Mouse (Mus musculus) C2C12 (cell line): ENCODE data around the gene Soat1. TPM values are rescaled to one million over a fixed set of nuclear protein-coding genes. Genes with fewer than 3 reads are reported as not detected.

Source experiments
- H3K27me3 ChIP-seq: one replicate; pipeline ENCODE4 v1.6.1; 2011; ENCODE audit not compliant: control insufficient read depth, insufficient read depth, insufficient read length
- H3K36me3 ChIP-seq: one replicate; pipeline ENCODE4 v1.6.1; 2011; ENCODE audit not compliant: control insufficient read depth, insufficient read depth
- H3K4me3 ChIP-seq: one replicate; pipeline ENCODE4 v1.5.1; 2011; ENCODE audit warnings: mild to moderate bottlenecking, control low read depth; ENCODE audit not compliant: poor library complexity, insufficient read depth, severe bottlenecking
- H3K79me2 ChIP-seq: one replicate; pipeline ENCODE4 v1.6.1; 2011; ENCODE audit not compliant: control insufficient read depth, insufficient read depth
- H3K79me3 ChIP-seq: one replicate; pipeline ENCODE4 v1.6.1; 2011; ENCODE audit warnings: low read depth, control low read depth
- H3ac ChIP-seq: one replicate; pipeline ENCODE3; 2011; ENCODE audit warnings: low read depth; ENCODE audit not compliant: control insufficient read depth, insufficient read length
- CEBPB ChIP-seq: IDR thresholded peaks from one replicate; pipeline ENCODE4 v1.6.1; 2011; ENCODE audit warnings: low read depth, mild to moderate bottlenecking, control low read depth, moderate library complexity
- CTCF ChIP-seq: IDR thresholded peaks from one replicate; pipeline ENCODE4 v1.5.1; 2011; ENCODE audit not compliant: control insufficient read depth, insufficient read depth, insufficient read length
- FOSL1 ChIP-seq: IDR thresholded peaks from one replicate; pipeline ENCODE4 v1.8.0; 2011; ENCODE audit warnings: mild to moderate bottlenecking, low read length; ENCODE audit not compliant: poor library complexity, insufficient read depth, severe bottlenecking
- MAX ChIP-seq: IDR thresholded peaks from one replicate; pipeline ENCODE4 v1.6.1; 2011; ENCODE audit warnings: mild to moderate bottlenecking, control low read depth
- MYOD1 ChIP-seq: IDR thresholded peaks from one replicate; pipeline ENCODE4 v1.6.1; 2011; ENCODE audit warnings: low read depth; ENCODE audit not compliant: control insufficient read depth, insufficient read length
- MYOG ChIP-seq: IDR thresholded peaks from one replicate; pipeline ENCODE4 v1.6.1; 2011; ENCODE audit not compliant: control insufficient read depth, insufficient read length; ENCODE audit errors: extremely low read depth
- USF1 ChIP-seq: IDR thresholded peaks from one replicate; pipeline ENCODE4 v1.6.1; 2011; ENCODE audit warnings: low read depth, mild to moderate bottlenecking, control low read depth, moderate library complexity
- polyA plus RNA-seq: library from polyadenylated mRNA; unstranded; fragments of >200 nt; fragmentation: generic; extraction: Trizol; gene quantifications from one replicate; pipeline ENCODE4 v1.2.1, GENCODE M21; 2012; ENCODE audit warnings: missing spikeins

Gene Soat1
- polyA plus RNA-seq, 1 experiment: 72.5 TPM

DNA sequence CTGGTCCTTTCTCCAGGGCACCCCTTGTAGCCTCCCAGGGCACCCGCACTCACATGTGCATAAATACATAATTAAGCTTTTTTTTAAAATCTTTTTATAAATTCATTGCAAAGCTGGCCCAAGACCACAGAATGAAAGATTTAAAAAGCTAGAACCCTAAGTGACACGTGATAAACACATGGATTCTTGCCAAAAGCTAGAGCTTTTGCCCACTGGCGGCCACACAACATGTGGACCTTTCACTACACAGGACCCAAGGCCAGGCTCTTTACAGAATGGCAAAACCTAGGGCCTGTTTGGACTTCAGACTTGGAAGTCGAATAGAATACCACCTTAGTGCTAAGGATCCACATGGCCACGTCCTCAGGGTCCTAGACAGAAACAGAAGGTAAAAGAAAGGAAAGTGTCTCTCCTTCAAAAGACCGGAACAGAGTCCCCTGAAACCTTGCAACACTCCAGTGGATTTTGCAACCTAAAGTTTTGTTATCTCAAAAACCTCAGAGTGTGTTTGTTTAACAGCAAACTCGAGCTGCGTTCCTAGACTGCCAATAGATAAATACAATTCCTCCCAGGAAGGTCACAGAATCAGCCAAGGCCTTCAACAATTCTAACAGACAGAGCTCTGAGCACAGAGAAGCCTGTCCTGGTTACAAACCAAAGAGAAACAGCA, 15.6 kb downstream of the Soat1 start:
- Histone ChIP-seq H3K36me3 (peaks cover 83% of the 10 kb centered on the region), H3K4me3 (no peak overlapping the region), H3K79me3 (peaks cover 63% of the 10 kb centered on the region), H3K27me3 (no peaks in the 10 kb centered on the region), H3ac (no peak overlapping the region), H3K79me2 (peaks cover 77% of the 10 kb centered on the region)
- TF ChIP-seq USF1 (no peak), CEBPB (no peak), MYOG (no peak), FOSL1 (no peak), CTCF (no peak), MYOD1 (no peak), MAX (no peak)

DNA sequence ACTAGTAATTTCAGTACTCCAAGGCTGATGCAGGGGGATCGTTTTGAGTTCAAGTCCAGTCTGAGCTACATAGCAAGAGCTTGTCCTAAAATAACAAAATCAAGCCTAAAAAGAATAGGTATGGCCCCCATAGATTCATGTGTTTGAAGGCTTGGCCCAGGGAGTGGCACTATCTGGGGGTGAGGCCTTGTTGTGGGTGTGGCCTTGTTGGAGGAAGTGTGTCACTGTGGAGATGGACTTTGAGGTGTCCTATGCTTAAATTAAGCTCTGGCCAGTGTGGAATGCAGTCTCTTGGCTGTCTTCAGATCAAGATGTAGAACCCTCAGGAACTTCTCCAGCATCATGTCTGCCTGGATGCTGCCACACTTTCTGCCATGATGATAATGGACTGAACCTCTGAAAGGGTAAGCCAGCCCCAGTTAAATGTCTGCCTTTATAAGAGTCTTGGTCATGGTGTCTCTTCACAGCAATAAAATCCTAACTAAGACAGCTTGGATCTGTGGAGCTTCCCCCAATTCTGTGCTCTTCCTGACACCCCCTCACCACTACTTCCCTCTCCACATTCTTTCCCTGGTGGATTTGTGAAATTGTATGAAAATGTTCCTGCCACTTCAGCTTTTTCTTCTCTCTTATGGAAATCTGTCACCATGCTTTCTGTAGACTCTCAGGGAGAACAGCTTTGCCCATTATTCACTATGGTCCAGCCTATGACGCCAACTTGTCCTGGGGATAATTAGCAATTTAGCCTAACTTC, 18.9 kb downstream of the Soat1 start:
- peaks cover 54% of the 10 kb centered on the region for H3K36me3 ChIP-seq
- no peak overlapping the region for H3K4me3 ChIP-seq
- H3K79me2 ChIP-seq: peaks cover 76% of the 10 kb centered on the region
- peaks cover 47% of the 10 kb centered on the region for H3K79me3 ChIP-seq
- TF ChIP-seq CTCF (no peak), USF1 (no peak), MYOG (no peak), MAX (no peak), FOSL1 (no peak), CEBPB (no peak), MYOD1 (no peak)
- no peak overlapping the region for H3ac ChIP-seq
- H3K27me3 ChIP-seq: no peaks in the 10 kb centered on the region

DNA sequence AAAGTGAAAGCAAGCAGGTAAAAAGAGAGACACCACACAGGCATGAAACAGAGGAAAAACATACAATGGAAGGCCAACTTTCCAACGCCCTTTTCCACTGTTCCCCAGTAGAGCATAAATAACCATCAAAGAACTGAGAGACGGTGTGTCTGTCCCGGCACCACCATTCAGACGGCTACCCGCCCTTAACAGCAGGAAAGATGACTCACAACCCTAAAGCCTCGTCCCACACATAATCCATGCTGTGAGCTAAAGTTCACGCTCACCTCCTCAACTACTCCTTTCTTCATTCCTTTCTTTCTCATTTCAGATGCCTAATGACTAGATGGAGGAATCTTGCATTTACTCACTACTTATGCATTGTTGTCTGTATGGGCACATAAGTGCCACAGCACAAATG, 19.7 kb downstream of the Soat1 start:
- Histone ChIP-seq H3K79me3 (peaks cover 43% of the 10 kb centered on the region), H3K27me3 (no peaks in the 10 kb centered on the region), H3K4me3 (no peak overlapping the region), H3ac (no peak overlapping the region), H3K79me2 (peaks cover 76% of the 10 kb centered on the region), H3K36me3 (peaks cover 51% of the 10 kb centered on the region)
- no peak for TF ChIP-seq MYOG
- no peak for TF ChIP-seq CTCF
- TF ChIP-seq USF1: no peak
- TF ChIP-seq CEBPB: no peak
- TF ChIP-seq FOSL1: no peak
- TF ChIP-seq MYOD1: no peak
- TF ChIP-seq MAX: no peak

DNA sequence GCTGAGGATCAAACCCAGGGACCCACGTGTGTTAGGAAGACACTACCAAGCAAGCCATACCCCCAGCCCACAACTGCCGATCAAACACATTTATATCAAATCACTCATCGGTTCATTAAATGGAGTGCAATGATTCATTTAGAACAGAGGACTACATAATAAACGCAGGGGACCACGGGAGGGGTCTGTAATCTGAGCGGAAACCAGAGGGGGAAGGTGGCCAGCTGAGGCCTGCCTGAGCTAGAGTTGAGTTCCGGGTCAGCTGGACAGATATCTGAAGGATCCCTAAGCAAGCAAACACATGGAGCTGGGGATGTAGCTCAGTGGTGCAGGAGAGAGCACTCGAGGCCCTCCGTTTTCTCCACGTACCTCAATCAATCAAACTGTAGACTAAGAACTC, 20.3 kb downstream of the Soat1 start:
- Histone ChIP-seq H3K4me3 (no peak overlapping the region), H3K36me3 (peaks cover 50% of the 10 kb centered on the region), H3K79me3 (peaks cover 46% of the 10 kb centered on the region), H3K79me2 (peaks cover 76% of the 10 kb centered on the region), H3ac (no peak overlapping the region), H3K27me3 (no peaks in the 10 kb centered on the region)
- TF ChIP-seq MYOG (no peak), USF1 (no peak), CEBPB (no peak), MAX (no peak), MYOD1 (no peak), FOSL1 (no peak), CTCF (no peak)

DNA sequence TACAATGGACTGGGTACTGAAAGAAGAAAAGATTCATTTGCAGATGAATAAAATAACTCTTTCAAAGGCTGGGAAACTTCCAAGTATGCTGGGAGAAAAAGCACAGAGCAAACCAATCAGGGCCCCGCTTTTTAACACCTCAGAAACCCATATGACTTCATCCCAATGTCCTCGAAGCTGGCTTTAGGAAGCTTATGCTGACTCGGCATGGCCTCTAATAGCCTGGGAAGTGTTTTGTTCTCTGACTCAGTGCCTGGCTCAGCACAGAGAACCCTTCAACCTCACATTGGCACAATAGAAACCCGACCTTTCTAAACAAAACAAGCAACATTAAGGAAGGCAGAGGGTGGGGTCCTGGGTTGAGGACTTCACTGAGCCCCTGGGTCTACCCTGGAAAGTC, 23.7 kb downstream of the Soat1 start:
- H3K79me2 ChIP-seq: peaks cover 68% of the 10 kb centered on the region
- no peak overlapping the region for H3ac ChIP-seq
- peaks cover 30% of the 10 kb centered on the region for H3K36me3 ChIP-seq
- peaks cover 33% of the 10 kb centered on the region for H3K79me3 ChIP-seq
- H3K4me3 ChIP-seq: no peak overlapping the region
- H3K27me3 ChIP-seq: no peaks in the 10 kb centered on the region
- TF ChIP-seq CEBPB (peak; percentile 24), CTCF (no peak)

DNA sequence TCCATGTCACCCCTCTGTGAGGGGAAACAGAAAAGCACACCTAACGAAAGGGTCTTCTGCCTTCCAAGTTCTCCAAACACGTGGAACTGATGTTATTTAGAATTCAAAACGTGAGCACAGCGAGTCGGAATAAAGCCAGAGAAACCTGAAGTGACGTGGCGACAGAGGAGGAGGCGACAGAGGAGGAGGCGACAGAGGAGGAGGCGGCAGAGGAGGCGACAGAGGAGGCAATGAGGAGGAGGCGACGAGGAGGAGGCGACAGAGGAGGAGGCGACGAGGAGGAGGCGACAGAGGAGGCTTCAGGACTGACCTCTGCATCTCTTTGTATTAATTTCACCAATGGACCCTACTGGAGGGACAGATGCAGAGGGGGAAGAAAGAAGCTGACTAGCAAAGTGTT, 24.4 kb downstream of the Soat1 start:
- no peak for TF ChIP-seq USF1
- no peak for TF ChIP-seq FOSL1
- no peak for TF ChIP-seq MYOD1
- TF ChIP-seq MYOG: no peak
- TF ChIP-seq CTCF: no peak
- TF ChIP-seq CEBPB: no peak
- TF ChIP-seq MAX: no peak
- Histone ChIP-seq H3K36me3 (peaks cover 29% of the 10 kb centered on the region), H3K79me3 (peaks cover 38% of the 10 kb centered on the region), H3ac (no peak overlapping the region), H3K4me3 (no peak overlapping the region), H3K27me3 (no peaks in the 10 kb centered on the region), H3K79me2 (peaks cover 68% of the 10 kb centered on the region)
